Mouse (Mus musculus) stomach, embryonic 16.5 days (tissue): ENCODE measurements around the gene 4931417E11Rik. TPM values are rescaled to one million over a fixed set of nuclear protein-coding genes. Genes with fewer than 3 reads are reported as not detected.

ENCODE experiments used
- ATAC-seq: fragments of 200-750 bp; cut with Nextera tagmentation; 2 replicates; pipeline ENCODE4 v1.8.0; 2017; ENCODE audit warnings: moderate number of reproducible peaks, moderate TSS enrichment; ENCODE audit not compliant: insufficient read depth, low FRiP score
- H3K27ac ChIP-seq: fragments of 300-500 bp; sonication (generic); 2 replicates; pipeline ENCODE4 v1.5.1; 2014; ENCODE audit warnings: low read length
- H3K27me3 ChIP-seq: fragments of 300-500 bp; sonication (generic); 2 replicates; pipeline ENCODE4 v1.6.1; 2014; ENCODE audit warnings: low read length, control low read depth, mixed read lengths; ENCODE audit not compliant: control insufficient read depth, insufficient read depth
- H3K36me3 ChIP-seq: fragments of 300-500 bp; sonication (generic); 2 replicates; pipeline ENCODE4 v1.6.1; 2014; ENCODE audit warnings: low read length; ENCODE audit not compliant: control insufficient read depth, insufficient read depth
- H3K4me1 ChIP-seq: fragments of 300-500 bp; sonication (generic); 2 replicates; pipeline ENCODE4 v1.6.1; 2014; ENCODE audit warnings: low read length, control low read depth, mixed read lengths; ENCODE audit not compliant: control insufficient read depth, insufficient read depth
- H3K4me2 ChIP-seq: fragments of 300-500 bp; sonication (generic); 2 replicates; pipeline ENCODE4 v1.6.1; 2014; ENCODE audit warnings: low read depth, low read length, mixed read lengths
- H3K4me3 ChIP-seq: fragments of 300-500 bp; sonication (generic); replicated peaks from 2 replicates; pipeline ENCODE4 v1.5.1; 2014; ENCODE audit warnings: mild to moderate bottlenecking, low read length
- H3K9ac ChIP-seq: fragments of 300-500 bp; sonication (generic); 2 replicates; pipeline ENCODE4 v1.6.1; 2014; ENCODE audit warnings: low read length
- H3K9me3 ChIP-seq: fragments of 300-500 bp; sonication (generic); replicated peaks from 2 replicates; pipeline ENCODE4 v1.6.1; 2016; ENCODE audit warnings: low read length, control low read depth; ENCODE audit not compliant: control insufficient read depth
- WGBS: fragments of 180-500 bp; shearing (Covaris S2); extraction: QIAGEN DNeasy Blood & Tissue Kit; methylation state at CpG from one replicate; pipeline ENCODE4 v1.1.7; 2014; 5-methylcytosine and 5-hydroxymethylcytosine counted together
- polyA plus RNA-seq: library from polyadenylated mRNA; unstranded; fragments of >200 nt; fragmentation: Nextera tagmentation; extraction: Ambion mirVana; gene quantifications from 2 replicates; pipeline ENCODE4 v1.2.1, GENCODE M21; 2015

Gene 4931417E11Rik
- polyA plus RNA-seq, 1 experiment from 2014 or later, result not detected

GRCm38 (mm10) chr6:73433912-73434311 is 35.6 kb downstream of the 4931417E11Rik start:
- Histone ChIP-seq H3K9me3 (no peaks in the 10 kb centered on the region), H3K27ac (no peak overlapping the region), H3K4me1 (no peaks in the 10 kb centered on the region), H3K36me3 (no peaks in the 10 kb centered on the region), H3K4me2 (no peak overlapping the region), H3K4me3 (no peak overlapping the region), H3K9ac (no peak overlapping the region), H3K27me3 (no peaks in the 10 kb centered on the region)
- WGBS, result 32% methylated on average over 3 of the region's 3 CpGs
- no peak for ATAC-seq

- no peak overlapping the region for H3K4me2 ChIP-seq
- WGBS, result 25% methylated on average over 14 of the region's 14 CpGs
- ATAC-seq, result no peak
- no peak overlapping the region for H3K9ac ChIP-seq
- H3K4me3 ChIP-seq, result no peak overlapping the region
- no peaks in the 10 kb centered on the region for H3K4me1 ChIP-seq
- no peak overlapping the region for H3K27ac ChIP-seq
- no peaks in the 10 kb centered on the region for H3K9me3 ChIP-seq
- no peaks in the 10 kb centered on the region for H3K27me3 ChIP-seq
- H3K36me3 ChIP-seq, result no peaks in the 10 kb centered on the region
Measured at GRCm38 (mm10) chr6:73428618-73429336, 40.7 kb downstream of the 4931417E11Rik start.

GRCm38 (mm10) chr6:73427273-73427812 is 42.1 kb downstream of the 4931417E11Rik start:
- no peaks in the 10 kb centered on the region for H3K4me1 ChIP-seq
- H3K27me3 ChIP-seq, result no peaks in the 10 kb centered on the region
- H3K4me3 ChIP-seq, result no peak overlapping the region
- H3K4me2 ChIP-seq, result no peak overlapping the region
- H3K9me3 ChIP-seq, result no peaks in the 10 kb centered on the region
- H3K9ac ChIP-seq, result no peak overlapping the region
- WGBS, result 33% methylated on average over 1 of the region's 1 CpGs
- H3K27ac ChIP-seq, result no peak overlapping the region
- H3K36me3 ChIP-seq, result no peaks in the 10 kb centered on the region
- no peak for ATAC-seq

Other genes starting within 250 kb of the 4931417E11Rik start
- gene Dnah6, start 248.0 kb downstream of the 4931417E11Rik start, polyA plus RNA-seq, result 0.05 and 0.10 TPM in 2 replicates
- gene Suclg1, start 221.3 kb downstream of the 4931417E11Rik start, polyA plus RNA-seq, result 197 and 205 TPM in 2 replicates